Mouse (Mus musculus) ES-E14 (cell line): Measurements from ENCODE around the gene Shld2. TPM values are rescaled to one million over a fixed set of nuclear protein-coding genes. Genes with fewer than 3 reads are reported as not detected.
"Not testable (repeated sequence)": the region's sequence is repeated elsewhere in the genome, so short reads cannot be mapped to it uniquely, and the experiment has no call there.

Experiments used
- DNase-seq: peaks from one replicate; pipeline ENCODE4 v3.0.0-alpha.2; 2013; ENCODE audit warnings: low read depth, low spot score
- H3K27ac ChIP-seq: 2 replicates; pipeline ENCODE4 v1.5.1; 2012; ENCODE audit warnings: low read depth, mild to moderate bottlenecking, low read length, moderate library complexity, mixed read lengths; ENCODE audit not compliant: poor library complexity, insufficient read depth, severe bottlenecking
- H3K36me3 ChIP-seq: 2 replicates; pipeline ENCODE4 v1.6.1; 2012; ENCODE audit warnings: mild to moderate bottlenecking, low read length, moderate library complexity, mixed read lengths; ENCODE audit not compliant: control insufficient read depth, poor library complexity, insufficient read depth, severe bottlenecking
- H3K4me1 ChIP-seq, 2 experiments: fragments of 150-350 bp in 1 of 2; sonication (generic) in 1 of 2; 2 replicates each; pipeline ENCODE4 v1.6.1; 2012; ENCODE audit warnings: low read length in 2 of 2, mild to moderate bottlenecking in 1 of 2, mixed read lengths in 1 of 2; ENCODE audit not compliant: control insufficient read depth in 2 of 2, insufficient read depth in 2 of 2, poor library complexity in 1 of 2
- H3K4me3 ChIP-seq, 2 experiments: fragments of 150-350 bp in 1 of 2; sonication (generic) in 1 of 2; 2 replicates each; pipeline ENCODE4 v1.5.1; 2012; ENCODE audit warnings: low read length in 2 of 2, low read depth in 1 of 2, mild to moderate bottlenecking in 1 of 2, mixed read lengths in 1 of 2; ENCODE audit not compliant: insufficient read depth in 1 of 2, poor library complexity in 1 of 2, severe bottlenecking in 1 of 2
- H3K9ac ChIP-seq: 2 replicates; pipeline ENCODE4 v1.6.1; 2012; ENCODE audit warnings: low read depth, mild to moderate bottlenecking, low read length, mixed read lengths; ENCODE audit not compliant: poor library complexity, insufficient read depth, severe bottlenecking
- H3K9me3 ChIP-seq: fragments of 150-350 bp; sonication (generic); 2 replicates; pipeline ENCODE4 v1.6.1; 2012; ENCODE audit warnings: low read depth, mild to moderate bottlenecking, low read length; ENCODE audit not compliant: control insufficient read depth, insufficient read depth
- CHD2 ChIP-seq: IDR thresholded peaks from 2 replicates; pipeline ENCODE4 v1.6.1; 2014; ENCODE audit warnings: mild to moderate bottlenecking, low read depth, low read length, inconsistent platforms
- HCFC1 ChIP-seq: IDR thresholded peaks from 2 replicates; pipeline ENCODE4 v1.6.1; 2012; ENCODE audit warnings: low read length, inconsistent platforms, borderline replicate concordance; ENCODE audit not compliant: insufficient read depth
- MAFK ChIP-seq: IDR thresholded peaks from 2 replicates; pipeline ENCODE4 v1.6.1; 2014; ENCODE audit warnings: mild to moderate bottlenecking, low read depth, low read length, inconsistent platforms; ENCODE audit not compliant: insufficient read depth
- ZC3H11A ChIP-seq: IDR thresholded peaks from 2 replicates; pipeline ENCODE4 v1.6.1; 2012; ENCODE audit warnings: low read depth, mild to moderate bottlenecking, inconsistent platforms, low read length, borderline replicate concordance
- ZNF384 ChIP-seq: IDR thresholded peaks from 2 replicates; pipeline ENCODE4 v1.6.1; 2012; ENCODE audit warnings: low read depth, low read length, inconsistent platforms
- in situ Hi-C, 2 experiments: fragments of 600-800 bp; cut with MboI; formaldehyde crosslinking; loops; one replicate each; pipeline ENCODE4 v1.15.1; 2025; ENCODE audit warnings: low sequenced_read_pairs in 2 of 2, inconsistent platforms in 1 of 2; ENCODE audit not compliant: unreplicated experiment in 2 of 2
- total RNA-seq: library from RNA; depleted of rRNA; stranded (reverse); fragments of 300-350 nt; gene quantifications from 2 replicates; pipeline ENCODE4 v1.2.3, GENCODE M21; 2012

Shld2 gene
- total RNA-seq, 1 experiment: 10.8 TPM

- Histone ChIP-seq H3K9ac (no peak overlapping the region), H3K9me3 (no peaks in the 10 kb centered on the region), H3K36me3 (peaks cover 15% of the 10 kb centered on the region), H3K4me1 (peaks cover 0 to 27% of the 10 kb centered on the region in 2 experiments), H3K27ac (no peak overlapping the region), H3K4me3 (no peak overlapping the region)
- no peak for TF ChIP-seq MAFK
- no peak for TF ChIP-seq ZC3H11A
- no peak for TF ChIP-seq ZNF384
- TF ChIP-seq CHD2: no peak
- in situ Hi-C loops: no loop called here
- no peak for DNase-seq
These were observed 7.1 kb upstream of the Shld2 start for GRCm38 (mm10) chr14:34317431-34317830.

- H3K4me1 ChIP-seq: peaks cover 0 to 28% of the 10 kb centered on the region in 2 experiments
- DNase-seq: no peak
- in situ Hi-C loops: no loop called here
- H3K9me3 ChIP-seq: no peaks in the 10 kb centered on the region
- no peak for TF ChIP-seq CHD2
- no peak for TF ChIP-seq ZC3H11A
- no peak for TF ChIP-seq MAFK
- TF ChIP-seq ZNF384: peak; percentile 86
- TF ChIP-seq HCFC1: no peak
- H3K27ac ChIP-seq: no peak overlapping the region
- H3K4me3 ChIP-seq: no peak overlapping the region
- no peak overlapping the region for H3K9ac ChIP-seq
- peaks cover 12% of the 10 kb centered on the region for H3K36me3 ChIP-seq
These were observed 6.1 kb upstream of the Shld2 start for GRCm38 (mm10) chr14:34316346-34316745.

- in situ Hi-C loops: no loop called here
- H3K27ac ChIP-seq: no peak overlapping the region; the same call in 1 of the 2 replicates
- peak overlapping the region in 1 of 2 experiments; percentile 25; a peak in 1 of 4 replicates for H3K4me3 ChIP-seq
- no peak for DNase-seq
- peaks cover 0 to 28% of the 10 kb centered on the region in 2 experiments for H3K4me1 ChIP-seq
- peaks cover 9% of the 10 kb centered on the region for H3K36me3 ChIP-seq
- TF ChIP-seq MAFK: no peak
- TF ChIP-seq HCFC1: no peak
- TF ChIP-seq ZNF384: no peak
- no peak for TF ChIP-seq ZC3H11A
- no peak for TF ChIP-seq CHD2
- no peaks in the 10 kb centered on the region for H3K9me3 ChIP-seq
- no peak overlapping the region for H3K9ac ChIP-seq
These were observed 4.5 kb upstream of the Shld2 start for GRCm38 (mm10) chr14:34314796-34315195.

GRCm38 (mm10) chr14:34314383-34314782, 4.1 kb upstream of the Shld2 start:
- peaks cover 0 to 28% of the 10 kb centered on the region in 2 experiments for H3K4me1 ChIP-seq
- DNase-seq, H3K9me3 ChIP-seq, H3K9ac ChIP-seq, in situ Hi-C loops, H3K27ac ChIP-seq, H3K36me3 ChIP-seq: not testable (repeated sequence)
- TF ChIP-seq ZNF384: peak; percentile 64
- peak overlapping the region in 1 of 2 experiments; percentile 38; a peak in 2 of 4 replicates for H3K4me3 ChIP-seq

- Histone ChIP-seq H3K9me3 (no peaks in the 10 kb centered on the region), H3K4me3 (peak overlapping the region; percentile 82 to 100), H3K27ac (no peak overlapping the region), H3K4me1 (peaks cover 0 to 34% of the 10 kb centered on the region in 2 experiments), H3K36me3 (peaks cover 5% of the 10 kb centered on the region), H3K9ac (peak overlapping the region; percentile 42; the same call in 1 of the 2 replicates)
- no peak for DNase-seq
- in situ Hi-C loops: no loop called here
- TF ChIP-seq HCFC1: no peak
- no peak for TF ChIP-seq ZC3H11A
- TF ChIP-seq ZNF384: no peak
- no peak for TF ChIP-seq CHD2
- no peak for TF ChIP-seq MAFK
These were observed 3.3 kb upstream of the Shld2 start for GRCm38 (mm10) chr14:34313612-34314011.
